In the genomic region with DNA sequence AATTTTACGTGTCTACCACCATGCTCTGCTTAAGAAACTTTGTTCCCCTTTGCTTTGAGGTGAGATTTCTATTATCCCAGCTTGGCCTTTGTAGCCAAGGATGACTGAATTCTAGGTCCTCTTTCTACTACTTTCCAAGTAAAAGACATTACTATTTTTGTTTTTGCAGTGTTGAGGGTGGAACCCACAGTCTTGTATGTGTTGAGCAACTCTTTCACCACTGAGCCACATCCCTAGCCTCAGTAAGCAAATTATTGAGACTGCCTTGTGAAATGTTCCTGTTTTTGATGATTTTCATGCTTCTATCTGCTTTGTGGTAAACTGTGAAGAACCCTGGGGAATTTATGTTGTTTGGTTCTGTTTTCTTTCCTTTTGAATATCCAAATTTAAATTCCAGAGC, we compare ENCODE assay signal across 19 mouse cellular contexts. TPM values are rescaled to one million over a fixed set of nuclear protein-coding genes. Genes with fewer than 3 reads are reported as not detected.
A peak's percentile ranks its signal among the peaks of the same experiment; 100 is the strongest.
DNase-seq lines count a peak whose midpoint lies in the region; ATAC-seq and TF ChIP-seq lines count a peak whose summit lies in the region.
"Had no signal": no experiment of that assay in that cellular context is flagged by ENCODE, and none has a peak within 500 bp of the region (broad histone marks: within the 10 kb centered on the region; RNA-seq: fewer than 3 reads in every experiment).

No protein-coding gene starts in this region.

- H3K27me3 ChIP-seq in heart, embryonic 12.5 days (replicated peaks) = no peaks in the 10 kb centered on the region
- no peaks in the 10 kb centered on the region for H3K27me3 ChIP-seq in liver, postnatal 0 days (ENCODE audit: insufficient read depth, low read length)
- H3K27me3 ChIP-seq in neural tube, embryonic 15.5 days (replicated peaks) = no peaks in the 10 kb centered on the region
- H3K27me3 ChIP-seq: limb, embryonic 15.5 days had no signal

- TF ChIP-seq CTCF in liver, postnatal 0 days (IDR thresholded peaks at IDR 0.05; ENCODE audit: low read depth) = no peak

- no peaks in the 10 kb centered on the region for H3K4me1 ChIP-seq in heart, embryonic 12.5 days (replicated peaks)
- H3K4me1 ChIP-seq in liver, postnatal 0 days (ENCODE audit: insufficient read depth) = no peaks in the 10 kb centered on the region
- no peaks in the 10 kb centered on the region for H3K4me1 ChIP-seq in neural tube, embryonic 15.5 days
- H3K4me1 ChIP-seq: forebrain, embryonic 10.5 days; hindbrain, embryonic 10.5 days; limb, embryonic 15.5 days had no signal

- H3K4me2 ChIP-seq in heart, embryonic 12.5 days = no peak overlapping the region
- H3K4me2 ChIP-seq in liver, postnatal 0 days (ENCODE audit: low read depth, low read length) = no peak overlapping the region
- no peak overlapping the region for H3K4me2 ChIP-seq in neural tube, embryonic 15.5 days
- H3K4me2 ChIP-seq: limb, embryonic 15.5 days had no signal

- ATAC-seq in heart, embryonic 12.5 days (ENCODE audit: insufficient number of reproducible peaks, low FRiP score) = no peak
- ATAC-seq in liver, postnatal 0 days = peak; percentile 79
- no peak for ATAC-seq in neural tube, embryonic 15.5 days (ENCODE audit: low FRiP score)

- peaks cover 22% of the 10 kb centered on the region for H3K9me3 ChIP-seq in heart, embryonic 12.5 days (replicated peaks)
- 0 out of 2 replicates have a peak, but pooled peaks cover 3% of the 10 kb centered on the region for H3K9me3 ChIP-seq in liver, postnatal 0 days (ENCODE audit: low read length)
- no peaks in the 10 kb centered on the region for H3K9me3 ChIP-seq in neural tube, embryonic 15.5 days (replicated peaks)
- H3K9me3 ChIP-seq: limb, embryonic 15.5 days had no signal

- H3K36me3 ChIP-seq in heart, embryonic 12.5 days = no peaks in the 10 kb centered on the region
- H3K36me3 ChIP-seq in liver, postnatal 0 days (replicated peaks; ENCODE audit: insufficient read depth, low read length) = no peaks in the 10 kb centered on the region
- no peaks in the 10 kb centered on the region for H3K36me3 ChIP-seq in neural tube, embryonic 15.5 days
- H3K36me3 ChIP-seq: forebrain, embryonic 10.5 days; hindbrain, embryonic 10.5 days; limb, embryonic 15.5 days had no signal

- DNase-seq in heart, adult 9 months (ENCODE audit: low spot score in 2 of 2) = peak; percentile 15 to 52
- DNase-seq in lung, postnatal 36 days = peak; percentile 57
- DNase-seq in lung, postnatal 14 days = no peak
- no peak for DNase-seq in liver, postnatal 0 days
- peak; percentile 31 for DNase-seq in skeletal muscle tissue, adult 2 months (ENCODE audit: low read depth, low spot score)
- no peak for DNase-seq in adrenal gland, postnatal 10 days
- DNase-seq: adrenal gland, adult 2 months; cerebellum, adult 11 months; cerebellum, postnatal 25 days; kidney, adult 18-20 months; midbrain, embryonic 14.5 days; thymus, postnatal 25 days had no signal

- no peak overlapping the region for H3K27ac ChIP-seq in heart, embryonic 12.5 days (ENCODE audit: poor library complexity, severe bottlenecking)
- no peak overlapping the region; the same call in 1 of the 2 replicates for H3K27ac ChIP-seq in liver, postnatal 0 days (ENCODE audit: low read depth)
- H3K27ac ChIP-seq in neural tube, embryonic 15.5 days (replicated peaks) = no peak overlapping the region
- H3K27ac ChIP-seq: forebrain, embryonic 10.5 days; hindbrain, embryonic 10.5 days; kidney, postnatal 0 days; layer of hippocampus, adult 2 months; limb, embryonic 15.5 days had no signal

- WGBS in heart, embryonic 12.5 days = 78% methylated on average over 1 of the region's 1 CpGs
- 68% methylated on average over 1 of the region's 1 CpGs for WGBS in liver, postnatal 0 days (ENCODE audit: insufficient replicate concordance)
- 89% methylated on average over 1 of the region's 1 CpGs for WGBS in neural tube, embryonic 15.5 days

- H3K4me3 ChIP-seq in heart, embryonic 12.5 days = no peak overlapping the region
- H3K4me3 ChIP-seq in liver, postnatal 0 days (ENCODE audit: low read depth, low read length) = no peak overlapping the region
- no peak overlapping the region for H3K4me3 ChIP-seq in neural tube, embryonic 15.5 days (replicated peaks)
- H3K4me3 ChIP-seq: forebrain, embryonic 10.5 days; hindbrain, embryonic 10.5 days; layer of hippocampus, adult 2 months; limb, embryonic 15.5 days had no signal

- TF ChIP-seq EP300 in liver, postnatal 0 days (IDR thresholded peaks at IDR 0.05; ENCODE audit: low read depth) = no peak

- no peak overlapping the region for H3K9ac ChIP-seq in heart, embryonic 12.5 days
- no peak overlapping the region for H3K9ac ChIP-seq in liver, postnatal 0 days (replicated peaks)
- no peak overlapping the region for H3K9ac ChIP-seq in neural tube, embryonic 15.5 days (replicated peaks)
- H3K9ac ChIP-seq: limb, embryonic 15.5 days had no signal

RNA-seq across cellular contexts. Expression of a gene that starts 6.9 kb away (rescaled TPM):
- polyA plus RNA-seq in heart, embryonic 12.5 days (2016; fragmentation: Nextera tagmentation; extraction: Ambion mirVana) = 1.4 and 1.7 TPM in 2 replicates
- polyA plus RNA-seq in liver, postnatal 0 days (2015; fragmentation: Nextera tagmentation; extraction: Ambion mirVana) = 1.8 and 2.1 TPM in 2 replicates
- 1 to 10 TPM; 1.7 to 2.2 TPM for total RNA-seq in adrenal gland, postnatal 10 days (2021)
- polyA plus RNA-seq in neural tube, embryonic 15.5 days (2015; fragmentation: Nextera tagmentation; extraction: Ambion mirVana) = 2.1 and 2.2 TPM in 2 replicates

RNA-seq across cellular contexts. Expression of a gene that starts 11.4 kb away (rescaled TPM):
- polyA plus RNA-seq in heart, embryonic 12.5 days (2016; fragmentation: Nextera tagmentation; extraction: Ambion mirVana) = 63.0 and 63.4 TPM in 2 replicates
- polyA plus RNA-seq in liver, postnatal 0 days (2015; fragmentation: Nextera tagmentation; extraction: Ambion mirVana) = 18.5 and 19.6 TPM in 2 replicates
- 10 to 100 TPM; 44.8 to 45.8 TPM for total RNA-seq in adrenal gland, postnatal 10 days (2021)
- polyA plus RNA-seq in neural tube, embryonic 15.5 days (2015; fragmentation: Nextera tagmentation; extraction: Ambion mirVana) = 148 and 168 TPM in 2 replicates

RNA-seq across cellular contexts. Expression of a gene that starts 43.2 kb away (rescaled TPM):
- 7.8 and 8.4 TPM in 2 replicates for polyA plus RNA-seq in heart, embryonic 12.5 days (2016; fragmentation: Nextera tagmentation; extraction: Ambion mirVana)
- polyA plus RNA-seq in liver, postnatal 0 days (2015; fragmentation: Nextera tagmentation; extraction: Ambion mirVana) = 1.0 and 1.2 TPM in 2 replicates
- 10 to 100 TPM; 16.7 to 18.5 TPM for total RNA-seq in adrenal gland, postnatal 10 days (2021)
- 7.1 and 7.4 TPM in 2 replicates for polyA plus RNA-seq in neural tube, embryonic 15.5 days (2015; fragmentation: Nextera tagmentation; extraction: Ambion mirVana)

RNA-seq across cellular contexts. Expression of a gene that starts 58.8 kb away (rescaled TPM):
- polyA plus RNA-seq in heart, embryonic 12.5 days (2016; fragmentation: Nextera tagmentation; extraction: Ambion mirVana) = 0.22 and 0.23 TPM in 2 replicates
- polyA plus RNA-seq in liver, postnatal 0 days (2015; fragmentation: Nextera tagmentation; extraction: Ambion mirVana) = 6.4 TPM in 2 replicates
- total RNA-seq in adrenal gland, postnatal 10 days (2021) = 1 to 10 TPM; 3.3 TPM
- 1.4 and 2.7 TPM in 2 replicates for polyA plus RNA-seq in neural tube, embryonic 15.5 days (2015; fragmentation: Nextera tagmentation; extraction: Ambion mirVana)

Comparison
In these comparisons a context has a peak if more than half of its experiments do, and no peak if none do; other contexts are left out.
1. DNase-seq: peak in heart, adult 9 months (2 of 2), lung, postnatal 36 days (single experiment) and skeletal muscle tissue, adult 2 months (single experiment); none in lung, postnatal 14 days (single experiment), liver, postnatal 0 days (single experiment) and adrenal gland, postnatal 10 days (single experiment).